Mouse (Mus musculus) megakaryocyte, embryonic 14.5 days (primary cell): ENCODE measurements around the gene Camk2d. TPM values are rescaled to one million over a fixed set of nuclear protein-coding genes. Genes with fewer than 3 reads are reported as not detected.

ENCODE experiments used
- H3K27me3 ChIP-seq: replicated peaks from 2 replicates; pipeline ENCODE3; 2012; ENCODE audit warnings: inconsistent platforms
- H3K36me3 ChIP-seq: replicated peaks from 2 replicates; pipeline ENCODE3; 2012; ENCODE audit warnings: low read length, inconsistent platforms, mixed read lengths
- H3K4me1 ChIP-seq: 2 replicates; pipeline ENCODE4 v1.6.1; 2012; ENCODE audit warnings: inconsistent platforms
- H3K4me3 ChIP-seq: replicated peaks from 2 replicates; pipeline ENCODE3; 2012; ENCODE audit warnings: moderate library complexity, mild to moderate bottlenecking, inconsistent platforms
- H3K9me3 ChIP-seq: 2 replicates; pipeline ENCODE4 v1.6.1; 2012; ENCODE audit warnings: inconsistent platforms
- FLI1 ChIP-seq: IDR thresholded peaks from 2 replicates; pipeline ENCODE4 v1.6.1; 2012; ENCODE audit warnings: low read length, inconsistent platforms, mixed read lengths
- GATA1 ChIP-seq: IDR thresholded peaks from 3 replicates; pipeline ENCODE4 v1.6.1; 2012; ENCODE audit warnings: mixed read lengths, low read length, inconsistent platforms, borderline replicate concordance
- polyA plus RNA-seq: library from polyadenylated mRNA; stranded (reverse); fragments of >175 nt; gene quantifications from 2 replicates; pipeline ENCODE4 v1.2.3, GENCODE M21; 2012; ENCODE audit warnings: low replicate concordance; ENCODE audit not compliant: insufficient read depth

Camk2d gene
- polyA plus RNA-seq, 1 experiment = 1.1 TPM

GRCm38 (mm10) chr3:126596491-126597160 is 524 bp downstream of the Camk2d start:
- TF ChIP-seq FLI1 (no peak), GATA1 (no peak)
- Histone ChIP-seq H3K4me3 (peak overlapping the region; percentile 95), H3K27me3 (peaks cover 36% of the 10 kb centered on the region), H3K9me3 (0 out of 2 replicates have a peak, but pooled peaks cover under 1% of the 10 kb centered on the region), H3K4me1 (peaks cover 25% of the 10 kb centered on the region), H3K36me3 (no peaks in the 10 kb centered on the region)

- Histone ChIP-seq H3K4me3 (peak overlapping the region; percentile 95), H3K36me3 (no peaks in the 10 kb centered on the region), H3K4me1 (peaks cover 25% of the 10 kb centered on the region), H3K9me3 (peaks cover 3% of the 10 kb centered on the region; the same call in 1 of the 2 replicates), H3K27me3 (peaks cover 34% of the 10 kb centered on the region)
- TF ChIP-seq GATA1 (no peak), FLI1 (no peak)
Measured at GRCm38 (mm10) chr3:126597161-126597595, 1.1 kb downstream of the Camk2d start.

DNA sequence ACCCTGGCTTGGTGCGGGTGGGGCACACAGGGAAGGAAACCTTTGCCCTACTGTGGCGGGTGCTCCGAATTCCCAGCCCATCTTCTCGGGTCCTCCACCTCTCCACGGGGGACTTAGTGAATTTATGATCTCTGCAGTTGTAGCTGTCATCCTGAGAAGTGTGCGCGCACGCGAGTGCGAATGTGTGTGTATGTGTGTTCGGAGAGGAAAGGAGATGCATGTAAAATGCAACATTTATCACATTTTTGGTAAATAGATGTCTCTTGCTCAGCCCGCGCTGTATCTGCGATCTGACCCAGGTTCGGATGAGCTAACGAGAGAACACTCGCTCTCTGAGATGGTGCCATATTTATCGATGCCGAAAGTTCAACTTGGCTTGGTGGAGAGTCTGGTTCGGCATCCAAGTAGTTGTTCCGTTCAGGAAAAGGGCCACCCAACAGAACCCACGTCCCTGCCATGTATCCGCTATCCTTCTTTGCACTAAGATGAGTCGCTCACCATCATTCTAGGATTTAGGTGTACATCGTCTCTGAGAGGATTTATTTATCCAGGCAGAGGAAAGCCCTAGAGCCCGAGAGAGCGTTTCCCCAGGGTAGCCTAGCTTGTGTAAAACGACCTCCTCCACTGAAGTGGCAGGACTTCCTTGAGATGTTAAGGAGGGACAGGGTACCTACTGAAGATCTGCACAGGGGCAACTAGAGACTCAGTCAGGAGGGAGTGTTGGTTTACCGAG is 1.7 kb downstream of the Camk2d start:
- H3K27me3 ChIP-seq = peaks cover 34% of the 10 kb centered on the region
- no peaks in the 10 kb centered on the region for H3K36me3 ChIP-seq
- peaks cover 4% of the 10 kb centered on the region; the same call in 1 of the 2 replicates for H3K9me3 ChIP-seq
- no peak for TF ChIP-seq GATA1
- TF ChIP-seq FLI1 = no peak
- peak overlapping the region; percentile 95 for H3K4me3 ChIP-seq
- H3K4me1 ChIP-seq = peaks cover 25% of the 10 kb centered on the region

DNA sequence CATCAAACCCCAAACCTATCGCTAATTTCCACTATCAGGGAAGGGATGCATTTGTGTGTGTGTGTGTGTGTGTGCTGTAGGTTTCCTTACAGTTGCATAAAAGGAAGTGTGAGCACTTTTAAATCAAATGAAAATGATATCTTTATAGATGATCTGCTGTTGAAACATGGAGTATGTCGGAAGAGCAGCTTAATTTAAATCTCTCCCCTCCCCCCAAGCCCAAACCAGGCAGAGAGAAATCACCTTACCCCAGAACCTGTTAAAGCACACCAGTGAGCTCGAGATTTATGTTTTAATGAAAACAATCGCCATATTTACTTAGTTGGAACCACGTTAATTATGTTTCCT is 2.2 kb downstream of the Camk2d start:
- TF ChIP-seq GATA1 (no peak), FLI1 (no peak)

DNA sequence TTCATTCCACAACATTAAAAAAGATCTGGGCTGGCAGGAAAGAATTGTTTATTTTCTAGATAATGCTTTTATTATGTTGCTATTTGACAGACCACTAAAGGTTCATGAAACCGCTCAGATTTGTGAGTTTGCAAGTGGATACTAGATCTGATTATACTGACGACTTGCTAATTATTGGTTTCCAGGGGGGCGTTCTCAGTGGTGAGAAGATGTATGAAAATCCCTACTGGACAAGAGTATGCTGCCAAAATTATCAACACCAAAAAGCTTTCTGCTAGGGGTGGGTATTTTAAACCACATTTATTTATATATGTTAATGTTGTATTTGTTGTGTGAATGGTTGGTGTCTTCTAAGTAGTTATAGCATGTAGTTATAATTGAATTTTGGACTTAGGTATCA is 2.8 kb downstream of the Camk2d start:
- H3K4me1 ChIP-seq = peaks cover 25% of the 10 kb centered on the region
- H3K9me3 ChIP-seq = peaks cover 5% of the 10 kb centered on the region; the same call in 1 of the 2 replicates
- TF ChIP-seq GATA1 = no peak
- TF ChIP-seq FLI1 = no peak
- no peaks in the 10 kb centered on the region for H3K36me3 ChIP-seq
- H3K4me3 ChIP-seq = no peak overlapping the region
- peaks cover 35% of the 10 kb centered on the region for H3K27me3 ChIP-seq

More for the DNA sequence above, 2.2 kb downstream of the Camk2d start:
- H3K4me1 ChIP-seq = peaks cover 25% of the 10 kb centered on the region
- peaks cover 5% of the 10 kb centered on the region; the same call in 1 of the 2 replicates for H3K9me3 ChIP-seq
- H3K27me3 ChIP-seq = peaks cover 35% of the 10 kb centered on the region
- H3K36me3 ChIP-seq = no peaks in the 10 kb centered on the region
- peak overlapping the region; percentile 95 for H3K4me3 ChIP-seq

DNA sequence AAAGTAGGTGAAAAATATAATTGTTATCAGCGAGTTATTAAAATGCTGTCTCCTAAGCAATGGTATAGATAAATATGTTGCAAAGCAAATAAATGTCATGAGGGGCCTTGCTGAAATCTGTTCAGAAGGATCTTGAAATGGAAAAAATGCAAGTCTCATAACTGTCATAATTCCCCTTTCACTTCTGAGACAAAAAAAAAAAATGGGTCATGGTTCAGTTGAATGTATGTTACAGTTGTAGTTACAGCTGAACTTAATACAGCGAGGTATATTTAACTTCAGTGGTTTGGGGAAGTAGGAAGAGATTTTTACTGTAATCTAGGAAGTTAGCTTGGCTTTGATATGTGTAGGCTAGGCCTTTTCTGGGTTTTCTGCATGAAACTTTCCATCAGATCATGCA is 3.2 kb downstream of the Camk2d start:
- H3K36me3 ChIP-seq = no peaks in the 10 kb centered on the region
- no peak overlapping the region for H3K4me3 ChIP-seq
- peaks cover 5% of the 10 kb centered on the region; the same call in 1 of the 2 replicates for H3K9me3 ChIP-seq
- H3K27me3 ChIP-seq = peaks cover 35% of the 10 kb centered on the region
- H3K4me1 ChIP-seq = peaks cover 25% of the 10 kb centered on the region
- TF ChIP-seq GATA1 (no peak), FLI1 (no peak)

GRCm38 (mm10) chr3:126599936-126600335 is 3.8 kb downstream of the Camk2d start:
- H3K9me3 ChIP-seq = peaks cover 5% of the 10 kb centered on the region; the same call in 1 of the 2 replicates
- H3K36me3 ChIP-seq = no peaks in the 10 kb centered on the region
- peaks cover 25% of the 10 kb centered on the region for H3K4me1 ChIP-seq
- peaks cover 35% of the 10 kb centered on the region for H3K27me3 ChIP-seq
- TF ChIP-seq GATA1 (no peak), FLI1 (no peak)
- no peak overlapping the region for H3K4me3 ChIP-seq

GRCm38 (mm10) chr3:126602772-126603171 is 6.7 kb downstream of the Camk2d start:
- Histone ChIP-seq H3K4me1 (peaks cover 6% of the 10 kb centered on the region), H3K9me3 (peaks cover 5% of the 10 kb centered on the region; the same call in 1 of the 2 replicates), H3K27me3 (peaks cover 15% of the 10 kb centered on the region), H3K36me3 (no peaks in the 10 kb centered on the region), H3K4me3 (no peak overlapping the region)
- TF ChIP-seq GATA1 (no peak), FLI1 (no peak)

GRCm38 (mm10) chr3:126604656-126605434 is 8.7 kb downstream of the Camk2d start:
- no peak for TF ChIP-seq FLI1
- TF ChIP-seq GATA1 = no peak
- Histone ChIP-seq H3K27me3 (peaks cover 12% of the 10 kb centered on the region), H3K4me3 (no peak overlapping the region), H3K36me3 (no peaks in the 10 kb centered on the region), H3K4me1 (0 out of 2 replicates have a peak, but pooled peaks cover 3% of the 10 kb centered on the region), H3K9me3 (peaks cover 5% of the 10 kb centered on the region; the same call in 1 of the 2 replicates)
